Mouse (Mus musculus): ENCODE results near the gene Atp11c.
A peak's percentile ranks its signal among the peaks of the same experiment; 100 is the strongest.

Gene Atp11c

DNA sequence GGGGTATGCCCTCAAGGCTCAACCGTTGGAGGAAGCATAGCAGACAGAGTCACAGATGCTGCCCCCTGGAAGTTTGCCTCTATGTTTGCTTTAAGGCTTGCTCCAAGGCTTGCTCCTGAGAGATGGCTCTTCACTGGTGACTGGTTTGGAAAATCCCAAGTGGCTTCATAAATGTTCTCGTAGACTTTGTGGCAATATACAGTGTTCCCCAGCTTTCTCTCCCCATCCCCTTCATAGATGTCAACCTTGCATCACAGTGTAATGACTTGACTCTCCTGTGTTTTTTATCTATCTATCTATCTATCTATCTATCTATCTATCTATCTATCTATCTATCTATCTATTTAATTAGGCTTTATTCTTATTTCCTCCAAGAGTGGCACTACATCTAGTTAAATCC is at the start of gene Atp11c:
Gene Atp11c (minus strand): TSS at position 101 of the 400 bp plus-strand sequence.
- DNase-seq = no peak

DNA sequence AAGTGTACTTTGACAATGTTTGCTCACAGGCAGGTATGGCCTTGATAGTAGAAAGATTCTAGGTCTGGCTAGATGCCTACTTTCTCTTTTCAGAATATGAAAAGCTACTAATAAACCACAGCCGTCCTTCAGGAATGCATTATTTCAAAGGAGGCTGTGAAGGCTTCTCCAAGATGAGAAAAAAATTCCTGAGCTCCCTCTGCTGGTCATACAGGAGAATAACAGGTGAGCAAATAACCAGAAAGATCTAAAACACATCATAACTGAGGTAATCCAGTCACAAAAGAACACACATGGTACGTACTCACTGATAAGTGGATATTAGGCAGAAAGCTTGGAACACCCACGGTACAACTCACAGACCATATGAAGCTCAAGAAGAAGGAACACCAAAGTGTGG is 16.7 kb upstream of the Atp11c start:
- DNase-seq = no peak

DNA sequence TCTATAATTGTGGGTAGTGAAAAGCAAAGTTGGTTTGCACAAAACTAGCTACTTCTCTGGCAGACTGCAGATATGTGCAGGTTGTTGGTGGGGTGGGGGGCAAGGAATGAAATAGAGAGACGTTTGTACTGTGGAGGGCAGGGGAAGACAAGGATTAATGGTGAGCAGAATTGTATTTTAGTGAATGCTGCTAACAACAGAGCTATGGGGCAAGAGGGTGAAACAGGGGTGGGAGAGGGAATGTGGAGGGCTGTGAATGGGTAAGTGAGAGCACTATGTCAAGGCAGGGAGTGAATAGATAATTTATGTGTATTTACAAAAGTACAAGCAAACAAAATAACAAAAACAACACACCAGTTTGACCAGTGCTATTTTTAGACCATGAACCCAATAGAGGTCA is 22.0 kb downstream of the Atp11c start:
- DNase-seq = no peak

DNA sequence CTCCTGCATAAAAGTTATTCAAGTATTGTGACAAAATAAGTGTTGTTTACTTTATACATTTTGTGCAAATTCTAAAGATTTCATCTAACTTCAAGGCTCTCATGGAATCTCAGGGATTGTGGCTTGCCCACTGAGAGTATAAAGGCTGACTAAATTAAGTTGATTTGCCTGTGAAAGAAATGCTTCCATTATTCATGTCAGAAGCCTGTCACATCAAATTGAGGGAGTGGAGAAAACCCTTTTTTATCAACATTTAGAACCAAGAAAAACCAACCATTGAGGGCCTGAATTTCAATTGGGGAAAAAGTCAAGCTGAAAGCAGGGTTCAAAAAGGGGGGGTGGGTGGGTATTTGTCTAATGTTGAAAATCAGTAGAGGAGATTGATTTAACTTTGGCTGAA is 23.5 kb downstream of the Atp11c start:
- no peak for DNase-seq

DNA sequence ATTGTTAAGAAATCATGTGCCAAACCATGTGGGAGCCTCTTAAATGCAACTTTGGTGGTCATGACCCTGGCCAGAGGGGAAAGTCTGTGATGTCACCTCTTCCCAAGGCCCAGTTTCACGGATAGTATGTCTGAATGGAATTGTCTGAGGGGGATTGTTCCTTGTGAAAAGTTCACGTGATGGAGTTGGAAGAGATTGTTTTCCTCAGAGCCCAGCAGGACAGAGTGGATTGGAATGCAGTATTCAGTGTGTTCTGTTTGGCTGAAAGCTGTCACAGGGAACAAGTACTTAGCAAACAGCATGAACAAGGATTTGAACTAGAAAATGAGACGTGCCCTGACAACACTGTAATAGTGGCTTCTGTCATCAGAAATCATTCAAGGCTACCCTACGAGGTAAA is 37.3 kb downstream of the Atp11c start:
- DNase-seq = no peak

DNA sequence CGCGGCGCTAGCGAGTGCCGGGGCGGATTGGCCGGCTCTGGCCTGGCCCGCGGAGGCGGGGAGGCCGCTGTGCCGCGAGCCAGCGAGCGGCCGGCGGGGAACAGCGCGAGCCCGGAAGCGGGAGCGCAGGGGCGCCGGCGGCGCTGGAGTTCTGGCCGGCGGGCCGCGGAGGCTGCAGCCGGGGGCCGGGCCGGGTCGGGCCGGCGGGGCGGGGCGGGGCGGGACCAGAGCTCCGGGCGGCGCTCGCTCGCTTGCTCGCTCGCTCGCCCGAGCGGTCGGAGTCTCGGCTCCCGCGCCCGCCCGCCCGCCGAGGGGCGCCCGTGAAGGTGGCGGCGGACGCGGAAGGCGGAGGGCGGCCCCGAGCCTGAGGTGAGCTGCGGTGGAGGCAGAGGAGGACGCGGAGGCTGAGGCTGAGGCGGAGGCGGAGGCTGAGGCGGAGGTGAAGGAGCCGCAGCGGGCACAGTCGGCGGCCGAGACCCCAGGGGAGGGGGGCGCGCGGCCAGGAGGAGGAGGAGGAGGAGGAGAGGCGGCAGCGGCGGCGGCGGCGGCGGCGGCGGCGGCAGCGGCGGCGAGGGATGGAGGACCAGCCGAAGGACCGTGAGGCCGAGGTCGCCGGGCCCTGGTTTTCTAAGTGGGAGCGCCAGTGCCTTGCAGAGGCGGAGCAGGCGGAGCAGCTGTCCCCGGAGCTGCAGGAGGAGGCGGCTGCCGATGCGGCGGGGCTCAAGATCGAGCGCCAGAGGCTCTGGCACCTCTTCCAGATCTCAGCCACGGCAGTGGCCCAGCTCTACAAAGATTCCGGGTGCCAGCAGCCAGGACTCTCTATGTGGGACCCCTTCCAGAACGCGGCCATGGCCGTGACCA is 44.8 kb downstream of the Atp11c start:
- peak; percentile 1 for DNase-seq

DNA sequence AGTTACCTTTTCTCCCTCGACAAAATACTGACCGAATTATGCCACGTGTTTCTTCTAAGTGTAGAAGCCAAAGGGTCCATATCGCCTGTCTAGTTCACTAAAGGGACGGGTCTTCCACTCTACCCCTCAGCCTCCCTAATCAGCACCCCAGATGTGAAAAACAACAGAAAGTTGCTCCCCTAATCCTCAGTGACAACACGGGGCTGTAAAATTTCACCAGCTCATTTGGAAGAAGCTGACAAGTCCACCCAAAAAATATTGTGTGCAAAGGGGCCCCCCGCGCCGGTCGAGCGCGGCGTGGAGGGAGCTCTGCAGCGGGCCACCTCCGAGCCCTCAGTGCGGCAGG is 45.4 kb downstream of the Atp11c start:
- no peak for DNase-seq

DNA sequence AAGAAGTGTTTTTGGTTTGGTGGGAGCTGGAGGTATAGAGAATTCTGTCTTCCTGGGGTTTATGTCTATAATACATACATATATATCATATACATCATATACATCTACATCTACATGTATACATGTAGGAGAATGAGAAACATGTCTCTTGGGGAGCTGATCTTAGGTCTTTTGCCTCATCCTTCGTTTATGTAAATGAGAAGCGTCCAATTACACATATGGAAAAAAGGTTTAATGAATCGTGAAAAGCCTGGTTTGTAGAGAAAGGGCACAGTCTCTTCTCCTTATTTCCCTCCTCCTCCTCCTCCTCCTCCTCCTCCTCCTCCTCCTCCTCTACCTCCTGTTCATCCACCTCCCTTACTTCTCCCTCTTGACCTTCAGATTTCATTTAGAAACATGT is 46.6 kb downstream of the Atp11c start:
- DNase-seq = no peak

DNA sequence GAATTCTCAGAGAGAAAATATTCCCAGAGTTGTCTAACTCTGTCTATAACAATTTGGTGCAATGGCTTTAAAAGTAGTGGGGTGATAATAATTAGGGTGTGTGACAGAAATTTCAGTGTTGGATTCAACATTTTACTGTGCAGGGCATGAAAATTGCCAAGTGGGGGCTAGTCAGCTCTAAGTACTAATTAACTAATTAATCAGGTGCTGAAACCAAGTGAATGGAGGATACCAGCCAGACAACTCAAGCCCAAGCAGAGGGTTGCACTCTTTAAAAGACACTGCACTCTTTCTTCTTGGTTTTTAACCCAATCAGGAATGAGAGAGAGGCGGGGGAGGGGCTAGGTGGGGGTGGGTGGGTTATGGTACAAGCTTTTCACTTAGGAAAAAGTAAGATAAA is 47.1 kb downstream of the Atp11c start:
- no peak for DNase-seq

DNA sequence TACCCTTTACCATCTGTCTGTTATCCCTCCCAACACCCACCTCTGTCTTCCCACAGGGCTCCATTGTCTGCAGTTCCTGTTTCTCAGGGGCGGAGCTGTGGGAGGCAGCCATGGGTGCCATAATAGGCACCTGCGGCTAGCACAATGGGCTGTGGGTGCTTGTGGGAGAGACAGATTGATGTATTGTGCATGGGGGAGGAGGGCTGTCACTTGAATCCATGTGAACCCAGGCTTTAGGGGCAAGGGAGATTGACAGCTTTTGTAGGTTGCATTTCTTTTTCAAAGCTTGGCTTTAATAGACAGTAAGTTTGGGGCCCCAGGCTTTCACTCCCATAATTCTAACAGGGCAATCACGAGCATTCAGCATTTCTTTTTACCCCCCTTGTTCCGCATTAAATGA is 48.4 kb downstream of the Atp11c start:
- DNase-seq = no peak

DNA sequence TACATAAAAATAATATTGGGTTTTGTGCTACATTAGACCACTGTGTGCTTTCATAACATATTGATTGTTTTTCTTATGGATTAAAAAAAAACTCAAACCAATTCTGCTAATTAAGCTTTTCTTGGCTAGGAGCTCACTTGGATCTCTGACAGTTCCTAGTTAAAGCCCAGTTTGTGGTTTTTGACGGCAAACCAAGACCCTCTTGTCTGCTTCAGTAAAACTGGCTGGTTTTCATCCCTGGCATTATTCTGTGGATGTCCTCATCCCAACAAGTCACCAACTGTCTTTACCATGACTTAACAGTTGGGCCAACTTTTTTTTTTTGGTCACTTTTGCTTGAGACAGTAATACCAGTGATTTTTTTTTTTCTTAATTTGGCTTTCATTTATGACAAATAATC is 49.6 kb downstream of the Atp11c start:
- no peak for DNase-seq

DNA sequence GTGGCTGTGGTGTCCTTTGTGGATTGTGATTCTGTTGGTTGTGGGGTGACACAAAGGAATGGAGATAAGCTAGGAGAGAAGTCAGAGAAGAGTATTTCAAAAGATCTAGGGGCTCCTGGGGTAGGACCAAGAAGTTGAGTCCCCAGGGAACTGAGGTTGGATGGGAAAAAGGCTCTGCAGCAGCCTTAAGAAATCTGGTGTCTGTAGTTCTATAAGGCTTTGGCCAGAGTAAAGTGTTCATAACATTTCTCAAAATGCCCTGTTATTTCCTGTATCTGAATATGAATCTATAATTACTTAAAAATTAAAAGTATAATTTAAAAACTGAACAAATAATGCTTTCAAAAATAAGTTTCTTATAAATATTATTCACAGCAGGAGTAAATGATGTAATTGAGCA is 53.3 kb downstream of the Atp11c start, which contains the start of gene Gm7073:
Gene Gm7073 (minus strand): TSS at position 101 of the 400 bp plus-strand sequence.
- DNase-seq = no peak

DNA sequence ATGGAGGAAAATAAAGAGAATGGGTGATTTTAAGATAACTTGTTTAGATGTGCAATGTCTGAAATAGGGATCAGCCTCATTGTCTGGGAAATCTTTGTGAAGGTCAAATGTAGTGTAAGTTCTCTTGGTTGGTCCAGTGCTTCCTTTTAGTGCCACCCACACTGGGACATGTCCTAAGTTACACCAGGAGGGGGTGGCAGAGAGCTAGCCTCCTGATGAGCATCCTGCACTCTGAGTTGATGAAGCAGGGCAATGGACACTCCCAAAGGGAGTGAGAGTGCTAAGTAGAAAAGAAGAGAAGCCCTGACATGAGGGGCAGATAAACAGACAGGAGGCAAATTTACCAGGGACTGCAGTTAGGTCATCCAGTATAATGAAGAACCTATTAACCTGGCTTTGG is 88.5 kb downstream of the Atp11c start:
- no peak for DNase-seq

DNA sequence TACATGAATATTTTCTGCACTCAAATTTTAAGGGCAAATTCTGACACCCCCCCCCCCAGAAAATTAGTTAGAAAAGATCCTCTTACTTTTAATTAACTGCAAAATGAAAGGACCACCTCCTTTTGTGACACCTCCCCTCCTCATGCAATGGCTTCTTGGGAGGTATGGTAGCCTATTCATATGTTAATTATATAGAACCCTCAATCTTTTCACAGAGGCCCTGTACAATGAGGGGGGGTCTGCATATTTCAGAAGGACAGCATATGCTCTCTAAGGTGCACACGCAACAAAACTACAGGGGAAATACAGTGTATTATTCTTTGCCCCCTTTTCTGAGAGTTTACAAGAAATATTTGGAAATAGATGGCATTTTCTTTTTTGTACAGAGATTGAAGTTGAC is 94.7 kb downstream of the Atp11c start:
- DNase-seq = no peak

DNA sequence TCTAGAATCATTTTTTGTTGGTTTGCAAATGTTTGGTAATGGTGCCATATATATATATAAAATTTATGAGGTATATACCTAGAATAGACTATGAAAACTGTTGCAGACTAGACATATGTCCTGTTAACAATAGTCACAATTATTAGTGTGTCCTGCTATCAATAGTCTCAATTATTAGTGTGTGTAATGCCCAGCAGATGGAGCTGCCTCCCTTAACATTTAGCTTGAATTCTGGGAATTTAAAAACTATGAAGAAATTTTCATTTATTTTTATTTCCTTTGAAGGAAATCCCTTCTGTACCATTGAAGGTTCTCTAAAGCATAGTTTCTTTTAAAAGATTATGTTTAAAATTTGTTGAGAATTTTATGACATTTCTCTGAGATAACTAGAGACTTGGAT is 97.2 kb downstream of the Atp11c start:
- DNase-seq = no peak

DNA sequence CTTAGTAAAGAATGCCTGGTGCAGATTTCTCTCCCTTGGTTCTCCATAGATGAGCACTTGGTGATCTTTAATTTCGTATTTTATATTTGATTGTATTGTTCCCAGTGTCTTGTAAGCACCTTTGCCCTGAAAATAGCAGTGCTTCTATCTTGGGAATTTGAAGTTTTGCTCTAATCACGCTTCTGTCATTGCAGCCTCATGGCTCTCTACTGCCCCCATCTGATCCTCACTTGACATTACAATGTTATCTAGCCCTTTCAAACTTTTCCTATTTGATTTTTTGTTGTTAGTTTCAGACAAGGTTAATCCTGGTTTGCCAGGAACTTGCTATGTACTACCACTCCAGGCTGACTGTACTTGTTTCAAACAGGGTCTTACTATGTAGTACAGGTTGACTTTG is 128.7 kb downstream of the Atp11c start:
- no peak for DNase-seq

DNA sequence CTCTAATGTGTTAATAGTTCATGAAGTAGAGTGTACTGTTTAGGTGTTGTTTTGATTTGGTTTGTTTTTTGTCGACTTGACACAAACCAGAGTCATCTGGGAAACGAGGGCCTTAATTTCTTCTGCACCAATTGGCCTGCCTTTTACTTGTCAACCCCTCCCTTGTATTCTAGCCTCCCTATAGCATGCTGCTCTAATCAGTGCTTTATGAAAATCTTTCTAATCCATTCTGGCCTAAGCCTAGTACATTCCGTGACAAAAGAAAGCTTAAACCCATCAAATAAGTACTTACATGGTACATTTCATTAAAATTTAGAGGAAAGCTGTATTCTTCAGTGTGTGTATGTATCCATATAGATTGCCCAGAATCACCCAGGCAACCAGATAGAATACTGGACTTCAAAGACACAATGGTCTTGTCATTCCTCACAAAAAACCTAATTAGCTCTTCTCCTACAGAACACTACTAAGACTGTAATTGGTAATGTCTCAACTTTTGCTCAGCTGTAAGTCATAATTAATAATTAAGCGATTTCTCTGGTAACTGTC is 177.9 kb downstream of the Atp11c start:
- DNase-seq = no peak

DNA sequence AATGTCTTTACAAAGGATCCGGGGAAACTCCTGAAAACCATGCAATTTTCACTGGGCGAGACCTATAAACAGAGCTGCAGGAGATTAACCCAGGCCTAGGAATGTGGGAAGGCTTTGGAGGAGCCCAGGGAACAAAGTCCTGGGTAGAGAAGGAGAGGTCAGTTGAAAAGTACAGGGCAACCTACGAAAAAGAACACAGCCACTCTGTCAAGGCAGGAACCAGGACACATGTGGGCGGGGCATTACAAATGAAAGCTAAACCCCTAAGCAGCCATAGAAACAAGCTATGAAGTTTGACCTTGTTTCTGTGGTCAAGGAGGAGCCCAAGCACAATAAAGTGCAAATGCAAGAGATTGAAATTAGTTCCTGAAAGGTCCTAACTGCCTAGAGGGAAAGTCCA is 186.8 kb downstream of the Atp11c start:
- DNase-seq = no peak

DNA sequence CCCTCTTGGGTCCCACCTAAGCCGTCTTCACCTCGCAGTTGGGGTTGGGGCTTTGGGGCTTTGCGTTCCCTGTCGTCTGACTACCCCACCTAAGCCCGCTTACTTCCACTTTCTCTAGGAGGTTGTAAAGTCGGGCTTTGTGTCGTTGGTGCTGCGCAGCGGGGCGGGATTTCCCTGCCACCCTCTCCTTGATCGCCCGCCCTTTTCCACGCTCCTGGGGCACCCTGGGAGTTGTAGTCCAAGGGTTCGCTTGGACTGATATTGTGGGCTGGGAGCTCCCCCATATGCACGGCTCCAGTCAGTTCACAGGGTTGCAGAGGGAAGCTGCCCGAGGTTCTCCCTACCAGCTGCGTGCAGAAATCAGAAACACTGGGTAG is 187.8 kb downstream of the Atp11c start:
- peak; percentile 86 for DNase-seq

DNA sequence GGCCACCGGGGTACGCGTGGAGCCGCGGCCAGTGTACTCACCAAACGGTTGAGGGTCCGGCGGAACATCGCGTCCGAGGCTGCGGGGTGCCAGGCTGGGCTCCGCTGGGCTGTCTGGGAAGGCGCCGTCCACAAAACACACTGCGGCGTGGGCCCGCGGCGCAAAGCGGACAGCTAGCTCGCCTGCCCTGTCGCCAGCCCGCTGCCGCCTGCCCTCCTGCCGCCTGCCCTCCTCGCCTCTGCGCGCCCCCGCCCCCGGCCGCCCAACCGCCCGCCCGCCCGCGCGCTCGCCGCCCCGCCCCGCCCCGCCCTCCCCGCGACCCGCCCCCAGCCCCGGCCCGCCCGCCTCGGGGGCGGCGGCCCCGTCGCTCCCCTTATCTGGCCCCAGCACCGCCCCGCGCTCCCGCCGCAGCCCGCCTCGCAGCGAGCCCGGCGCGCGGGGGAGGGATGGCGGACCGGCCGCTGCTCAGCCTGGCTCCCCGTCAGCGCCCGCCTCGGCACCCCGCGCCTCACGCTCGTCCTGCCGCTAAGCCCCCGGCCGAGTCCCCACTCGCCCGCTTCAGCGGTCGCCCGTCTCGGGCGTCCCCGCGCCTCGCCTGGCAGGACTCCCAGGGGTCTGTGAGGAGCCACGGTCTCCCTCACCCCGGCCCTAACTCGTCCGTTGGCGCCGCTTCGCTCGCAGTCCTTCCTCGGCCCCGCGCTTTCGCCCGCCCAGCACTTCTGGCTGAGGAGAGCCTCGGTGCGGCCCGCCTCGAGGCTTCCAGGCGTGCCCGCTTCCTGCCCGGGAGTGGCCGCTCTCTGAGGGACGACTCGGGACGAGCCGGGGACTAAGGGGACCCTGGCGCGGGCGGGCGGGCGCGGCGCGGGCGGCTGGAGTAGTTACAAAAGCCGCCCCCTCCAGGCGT is 188.5 kb downstream of the Atp11c start:
- peak; percentile 69 for DNase-seq

DNA sequence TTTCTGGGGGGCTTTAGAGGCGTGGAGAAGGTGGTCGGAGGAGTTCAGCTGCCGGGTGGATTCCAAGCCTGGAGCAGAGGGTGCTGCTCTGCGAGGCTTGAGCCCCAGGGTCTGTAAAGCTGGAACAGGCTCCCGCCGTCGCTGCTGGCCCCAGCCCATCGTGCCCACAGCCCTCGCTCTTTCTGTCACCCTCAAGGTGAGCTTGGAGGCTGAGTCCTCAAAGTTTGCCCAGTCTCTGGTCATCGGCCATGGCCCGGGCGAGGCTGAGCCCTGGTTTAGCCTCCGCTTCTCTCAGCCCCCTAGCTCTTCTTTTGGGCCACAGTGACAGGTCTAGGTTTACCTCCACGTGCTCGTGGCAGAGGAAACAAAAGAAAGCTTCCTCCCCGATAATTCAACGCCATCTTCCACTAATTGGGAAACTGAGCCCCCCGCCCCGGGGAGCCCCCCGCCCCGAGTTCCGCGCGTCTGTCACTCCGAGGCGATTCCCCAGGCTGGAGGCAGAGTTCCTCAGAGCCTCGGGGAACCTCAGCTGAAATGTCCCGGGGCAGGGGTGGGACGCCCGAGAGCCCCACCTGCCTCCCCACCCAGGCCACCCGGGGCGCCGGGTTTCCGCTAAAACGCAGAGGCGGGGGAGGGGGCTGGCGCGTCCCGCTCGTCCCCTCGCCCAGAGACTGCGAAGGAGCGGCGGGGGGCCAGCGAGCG is 189.3 kb downstream of the Atp11c start:
- peak; percentile 56 for DNase-seq

DNA sequence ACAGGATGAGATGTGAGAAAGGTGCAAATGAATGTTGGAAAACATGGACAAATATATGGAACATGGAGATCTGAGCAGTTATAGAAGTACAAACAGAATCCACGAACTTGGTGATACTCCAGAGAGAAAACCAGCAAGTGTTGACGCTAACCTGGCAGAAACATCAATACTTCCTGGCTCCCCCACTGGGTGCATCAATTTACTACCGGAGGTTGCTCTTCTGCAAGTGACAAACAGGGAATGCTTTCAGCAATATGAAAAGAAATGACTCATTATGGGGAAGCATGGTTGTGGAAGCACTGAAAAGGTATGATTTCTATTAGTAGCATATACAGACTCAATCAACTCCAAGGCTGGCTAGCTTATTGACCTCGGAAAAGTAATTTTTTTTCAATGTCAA is 198.2 kb downstream of the Atp11c start:
- no peak for DNase-seq

DNA sequence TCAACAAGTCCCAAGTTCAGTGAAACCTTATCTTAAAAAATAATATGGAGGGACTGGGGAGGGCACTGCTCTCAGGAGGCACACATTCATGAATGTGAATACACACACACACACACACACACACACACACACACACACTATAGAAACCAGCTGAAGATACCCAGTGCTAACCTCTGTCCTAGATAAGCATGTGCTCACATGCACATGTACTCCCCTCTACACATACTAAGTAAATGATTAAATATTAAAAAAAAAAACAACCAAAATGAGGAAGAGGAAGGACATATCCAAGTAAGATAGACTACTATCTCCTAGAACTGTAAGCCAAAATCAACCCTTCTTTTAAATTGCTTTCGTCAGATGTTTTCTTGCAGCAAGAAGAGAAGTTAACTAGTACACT is 205.6 kb downstream of the Atp11c start:
- no peak for DNase-seq
